Comparison of ENCODE assay signal across 8 mouse cellular contexts in genomic region chr11:5761820-5762632, GRCm38 (mm10). TPM values are rescaled to one million over a fixed set of nuclear protein-coding genes. Genes with fewer than 3 reads are reported as not detected.
A peak's percentile ranks its signal among the peaks of the same experiment; 100 is the strongest.
DNase-seq lines count a peak whose midpoint lies in the region; ATAC-seq and TF ChIP-seq lines count a peak whose summit lies in the region.

Gene Urgcp, minus strand, starts transcription at chr11:5762376.

- under 1% methylated on average over 68 of the region's 68 CpGs for WGBS in forebrain, embryonic 12.5 days
- WGBS in heart, postnatal 0 days: under 1% methylated on average over 68 of the region's 68 CpGs
- WGBS in liver, embryonic 16.5 days (ENCODE audit: insufficient replicate concordance): under 1% methylated on average over 68 of the region's 68 CpGs
- WGBS in neural tube, embryonic 13.5 days: under 1% methylated on average over 68 of the region's 68 CpGs

- H3K4me2 ChIP-seq in forebrain, embryonic 12.5 days: peak within 1 kb of the TSS; percentile 68
- H3K4me2 ChIP-seq in heart, postnatal 0 days (ENCODE audit: low read depth, low read length): peak within 1 kb of the TSS; percentile 76
- peak within 1 kb of the TSS; percentile 88 for H3K4me2 ChIP-seq in liver, embryonic 16.5 days (ENCODE audit: low read depth, low read length)
- H3K4me2 ChIP-seq in neural tube, embryonic 13.5 days: peak within 1 kb of the TSS; percentile 88

- H3K27ac ChIP-seq in forebrain, embryonic 12.5 days: peak within 1 kb of the TSS; percentile 91
- peak within 1 kb of the TSS; percentile 94 for H3K27ac ChIP-seq in heart, postnatal 0 days (ENCODE audit: low read depth)
- H3K27ac ChIP-seq in liver, embryonic 16.5 days (ENCODE audit: low read length): peak within 1 kb of the TSS; percentile 96
- peak within 1 kb of the TSS; percentile 95 for H3K27ac ChIP-seq in neural tube, embryonic 13.5 days (replicated peaks)
- H3K27ac ChIP-seq in testis, adult 2 months (ENCODE audit: control insufficient read depth, insufficient read depth, low read depth, low read length): peak within 1 kb of the TSS; percentile 97

- H3K27me3 ChIP-seq in E14TG2a.4 (ENCODE audit: insufficient read depth, low read length): no peaks in the 10 kb centered on the region
- no peaks in the 10 kb centered on the region for H3K27me3 ChIP-seq in forebrain, embryonic 12.5 days
- H3K27me3 ChIP-seq in heart, postnatal 0 days (ENCODE audit: control insufficient read depth, insufficient read depth, low read length): no peaks in the 10 kb centered on the region
- no peaks in the 10 kb centered on the region for H3K27me3 ChIP-seq in liver, embryonic 16.5 days (ENCODE audit: control insufficient read depth, insufficient read depth, low read depth, low read length)
- no peaks in the 10 kb centered on the region for H3K27me3 ChIP-seq in neural tube, embryonic 13.5 days
- H3K27me3 ChIP-seq in testis, adult 2 months (ENCODE audit: control insufficient read depth, insufficient read depth, low read length): no peaks in the 10 kb centered on the region

- H3K4me1 ChIP-seq in E14TG2a.4 (replicated peaks; ENCODE audit: low read depth, low read length): peaks cover 23% of the 10 kb centered on the region
- peaks cover 13% of the 10 kb centered on the region for H3K4me1 ChIP-seq in forebrain, embryonic 12.5 days
- peaks cover 12% of the 10 kb centered on the region; the same call in 1 of the 2 replicates for H3K4me1 ChIP-seq in heart, postnatal 0 days (ENCODE audit: control insufficient read depth, insufficient read depth)
- H3K4me1 ChIP-seq in liver, embryonic 16.5 days (ENCODE audit: control insufficient read depth, low read depth, low read length): peaks cover 13% of the 10 kb centered on the region
- H3K4me1 ChIP-seq in neural tube, embryonic 13.5 days (replicated peaks): peaks cover 21% of the 10 kb centered on the region
- H3K4me1 ChIP-seq in testis, adult 2 months (ENCODE audit: control insufficient read depth, insufficient read depth, low read length): peaks cover 2% of the 10 kb centered on the region; the same call in 1 of the 2 replicates

- peak within 1 kb of the TSS; percentile 86 for H3K9ac ChIP-seq in forebrain, embryonic 12.5 days
- peak within 1 kb of the TSS; percentile 83 for H3K9ac ChIP-seq in heart, postnatal 0 days (replicated peaks; ENCODE audit: low read depth, low read length)
- peak within 1 kb of the TSS; percentile 88 for H3K9ac ChIP-seq in liver, embryonic 16.5 days (ENCODE audit: low read depth, low read length)
- peak within 1 kb of the TSS; percentile 82 for H3K9ac ChIP-seq in neural tube, embryonic 13.5 days

- H3K36me3 ChIP-seq in E14TG2a.4 (ENCODE audit: insufficient read depth, low read length): peaks cover 20% of the 10 kb centered on the region; the same call in 1 of the 2 replicates
- H3K36me3 ChIP-seq in forebrain, embryonic 12.5 days (replicated peaks): no peaks in the 10 kb centered on the region
- H3K36me3 ChIP-seq in heart, postnatal 0 days (replicated peaks; ENCODE audit: control insufficient read depth, insufficient read depth, low read length): peaks cover 5% of the 10 kb centered on the region; the same call in 1 of the 2 replicates
- H3K36me3 ChIP-seq in liver, embryonic 16.5 days (ENCODE audit: control insufficient read depth, insufficient read depth): no peaks in the 10 kb centered on the region
- H3K36me3 ChIP-seq in neural tube, embryonic 13.5 days: 0 out of 2 replicates have a peak, but pooled peaks cover 3% of the 10 kb centered on the region
- H3K36me3 ChIP-seq in testis, adult 2 months (ENCODE audit: control insufficient read depth, insufficient read depth, low read length): peaks cover 1% of the 10 kb centered on the region; the same call in 1 of the 2 replicates

- H3K4me3 ChIP-seq in E14TG2a.4 (replicated peaks; ENCODE audit: low read length): peak within 1 kb of the TSS; percentile 91
- peak within 1 kb of the TSS; percentile 75 for H3K4me3 ChIP-seq in forebrain, embryonic 12.5 days (replicated peaks)
- H3K4me3 ChIP-seq in heart, postnatal 0 days (ENCODE audit: low read depth, low read length): peak within 1 kb of the TSS; percentile 55
- H3K4me3 ChIP-seq in liver, embryonic 16.5 days (ENCODE audit: low read depth, low read length): peak within 1 kb of the TSS; percentile 86
- H3K4me3 ChIP-seq in neural tube, embryonic 13.5 days: peak within 1 kb of the TSS; percentile 63
- H3K4me3 ChIP-seq in testis, adult 2 months (ENCODE audit: control insufficient read depth, low read depth, low read length): peak within 1 kb of the TSS; percentile 92

- ATAC-seq in forebrain, embryonic 12.5 days (ENCODE audit: low FRiP score): peak; percentile 99
- ATAC-seq in heart, postnatal 0 days (ENCODE audit: insufficient read depth, low read depth): peak; percentile 99
- peak; percentile 97 for ATAC-seq in liver, embryonic 16.5 days (ENCODE audit: low read depth)
- ATAC-seq in neural tube, embryonic 13.5 days (ENCODE audit: low read depth): peak; percentile 99

- peak; percentile 75; the same call in 1 of the 2 replicates for TF ChIP-seq EP300 in heart, postnatal 0 days (IDR thresholded peaks at IDR 0.05; ENCODE audit: low read depth)

- no peak for TF ChIP-seq CTCF in E14TG2a.4 (conservative IDR thresholded peaks at IDR 0.05; ENCODE audit: low read length)
- no peak for TF ChIP-seq CTCF in heart, postnatal 0 days (IDR thresholded peaks at IDR 0.05; ENCODE audit: low read depth)
- no peak for TF ChIP-seq CTCF in testis, adult 2 months (IDR thresholded peaks at IDR 0.05; ENCODE audit: control insufficient read depth, insufficient read depth, insufficient replicate concordance, low read depth, low read length)

- H3K9me3 ChIP-seq in E14TG2a.4 (ENCODE audit: low read length): no peaks in the 10 kb centered on the region
- H3K9me3 ChIP-seq in forebrain, embryonic 12.5 days: no peaks in the 10 kb centered on the region
- H3K9me3 ChIP-seq in heart, postnatal 0 days (replicated peaks; ENCODE audit: control insufficient read depth, low read length): no peaks in the 10 kb centered on the region
- no peaks in the 10 kb centered on the region for H3K9me3 ChIP-seq in liver, embryonic 16.5 days (replicated peaks; ENCODE audit: control insufficient read depth, low read length)
- H3K9me3 ChIP-seq in neural tube, embryonic 13.5 days: no peaks in the 10 kb centered on the region

- peak; percentile 95 for TF ChIP-seq POLR2A in testis, adult 2 months (IDR thresholded peaks at IDR 0.05; ENCODE audit: control insufficient read depth, low read depth, low read length)

- DNase-seq in c-Kit-positive CD71-positive TER-119-positive erythroid progenitor cells, embryonic 14.5 days (ENCODE audit: low spot score): peak; percentile 90
- peak; percentile 94 for DNase-seq in heart, postnatal 0 days (ENCODE audit: low spot score)
- DNase-seq in kidney, postnatal 4 days: peak; percentile 96 to 97

RNA-seq across cellular contexts. Expression of gene Urgcp, which starts in this region (rescaled TPM):
- 24.8 and 26.2 TPM in 2 replicates for polyA plus RNA-seq in forebrain, embryonic 12.5 days (2016; fragmentation: Nextera tagmentation; extraction: Ambion mirVana)
- total RNA-seq in heart, postnatal 0 days (2014; rRNA removed; ENCODE audit: low replicate concordance): 71.3 and 72.9 TPM in 2 replicates
- 33.1 and 38.0 TPM in 2 replicates for polyA plus RNA-seq in heart, postnatal 0 days (2015; fragmentation: Nextera tagmentation; extraction: Ambion mirVana)
- 8.4 and 9.4 TPM in 2 replicates for polyA plus RNA-seq in liver, embryonic 16.5 days (2015; fragmentation: Nextera tagmentation; extraction: Ambion mirVana)
- 26.8 and 29.1 TPM in 2 replicates for polyA plus RNA-seq in neural tube, embryonic 13.5 days (2015; fragmentation: Nextera tagmentation; extraction: Ambion mirVana)
- 7.6 and 8.8 TPM in 2 replicates for polyA plus RNA-seq in testis, adult 2 months (2012; rRNA removed)

Comparison
In these comparisons a context has a peak if more than half of its experiments do, and no peak if none do; other contexts are left out.
1. Peak in every context shown above with its lines: DNase-seq, ATAC-seq, H3K4me3 ChIP-seq and H3K27ac ChIP-seq.